Mouse (Mus musculus) stomach, embryonic 14.5 days (tissue): Measurements from ENCODE around the gene Gm17359. TPM values are rescaled to one million over a fixed set of nuclear protein-coding genes. Genes with fewer than 3 reads are reported as not detected.

Experiments
- ATAC-seq: fragments of 200-750 bp; cut with Nextera tagmentation; 2 replicates; pipeline ENCODE4 v1.8.0; 2017; ENCODE audit warnings: low read depth, moderate TSS enrichment; ENCODE audit not compliant: insufficient number of reproducible peaks, insufficient read depth, low FRiP score
- H3K27ac ChIP-seq: fragments of 300-500 bp; sonication (generic); 2 replicates; pipeline ENCODE4 v1.5.1; 2014; ENCODE audit warnings: mild to moderate bottlenecking, low read length, moderate library complexity, mixed read lengths
- H3K27me3 ChIP-seq: fragments of 300-500 bp; sonication (generic); 2 replicates; pipeline ENCODE4 v1.6.1; 2014; ENCODE audit warnings: low read length, control low read depth, mixed read lengths; ENCODE audit not compliant: control insufficient read depth, insufficient read depth
- H3K36me3 ChIP-seq: fragments of 300-500 bp; sonication (generic); 2 replicates; pipeline ENCODE4 v1.6.1; 2014; ENCODE audit warnings: mild to moderate bottlenecking, control low read depth, low read length, moderate library complexity, mixed read lengths; ENCODE audit not compliant: control insufficient read depth, insufficient read depth
- H3K4me1 ChIP-seq: fragments of 300-500 bp; sonication (generic); 2 replicates; pipeline ENCODE4 v1.6.1; 2014; ENCODE audit warnings: low read length, control low read depth, mixed read lengths; ENCODE audit not compliant: control insufficient read depth, insufficient read depth
- H3K4me2 ChIP-seq: fragments of 300-500 bp; sonication (generic); replicated peaks from 2 replicates; pipeline ENCODE4 v1.6.1; 2014; ENCODE audit warnings: low read depth, low read length, control low read depth
- H3K4me3 ChIP-seq: fragments of 300-500 bp; sonication (generic); 2 replicates; pipeline ENCODE4 v1.5.1; 2014; ENCODE audit warnings: low read depth, low read length, control low read depth
- H3K9ac ChIP-seq: fragments of 300-500 bp; sonication (generic); replicated peaks from 2 replicates; pipeline ENCODE4 v1.6.1; 2014; ENCODE audit warnings: low read depth, mild to moderate bottlenecking, control low read depth, low read length, moderate library complexity, mixed read lengths
- H3K9me3 ChIP-seq: fragments of 300-500 bp; sonication (generic); 2 replicates; pipeline ENCODE4 v1.6.1; 2016; ENCODE audit warnings: low read depth, low read length, control low read depth; ENCODE audit not compliant: control insufficient read depth
- WGBS: fragments of 180-500 bp; shearing (Covaris S2); extraction: QIAGEN DNeasy Blood & Tissue Kit; methylation state at CpG from one replicate; pipeline ENCODE4 v1.1.7; 2014; 5-methylcytosine and 5-hydroxymethylcytosine counted together
- polyA plus RNA-seq: library from polyadenylated mRNA; unstranded; fragments of >200 nt; fragmentation: Nextera tagmentation; extraction: Ambion mirVana; gene quantifications from 2 replicates; pipeline ENCODE4 v1.2.1, GENCODE M21; 2014

The Gm17359 gene
- polyA plus RNA-seq, 1 experiment from 2014 or later, result not detected

- Histone ChIP-seq H3K4me3 (no peak overlapping the region), H3K9me3 (no peaks in the 10 kb centered on the region), H3K4me2 (no peak overlapping the region), H3K36me3 (peaks cover 6% of the 10 kb centered on the region), H3K27me3 (no peaks in the 10 kb centered on the region), H3K27ac (no peak overlapping the region), H3K4me1 (no peaks in the 10 kb centered on the region), H3K9ac (no peak overlapping the region)
- no peak for ATAC-seq
- 87% methylated on average over 2 of the region's 2 CpGs for WGBS
These were observed 164.8 kb downstream of the Gm17359 start for GRCm38 (mm10) chr3:79501166-79501728.

Other genes starting within 250 kb of the Gm17359 start
- gene Rapgef2, start 50.1 kb upstream of the Gm17359 start, polyA plus RNA-seq, result 8.6 and 10.7 TPM in 2 replicates
- 5.9 and 7.4 TPM in 2 replicates for gene Fnip2, start 231.1 kb downstream of the Gm17359 start, polyA plus RNA-seq